Mouse (Mus musculus) heart, postnatal 0 days (tissue): Measurements from ENCODE around the gene Plcg2.

Source experiments
- CTCF ChIP-seq: IDR thresholded peaks from 2 replicates; pipeline ENCODE4 v1.5.1; 2016; ENCODE audit warnings: antibody characterized with exemption, control low read depth, low read depth
- EP300 ChIP-seq: IDR thresholded peaks from 2 replicates; pipeline ENCODE4 v1.6.1; 2016; ENCODE audit warnings: antibody characterized with exemption, low read depth

DNA sequence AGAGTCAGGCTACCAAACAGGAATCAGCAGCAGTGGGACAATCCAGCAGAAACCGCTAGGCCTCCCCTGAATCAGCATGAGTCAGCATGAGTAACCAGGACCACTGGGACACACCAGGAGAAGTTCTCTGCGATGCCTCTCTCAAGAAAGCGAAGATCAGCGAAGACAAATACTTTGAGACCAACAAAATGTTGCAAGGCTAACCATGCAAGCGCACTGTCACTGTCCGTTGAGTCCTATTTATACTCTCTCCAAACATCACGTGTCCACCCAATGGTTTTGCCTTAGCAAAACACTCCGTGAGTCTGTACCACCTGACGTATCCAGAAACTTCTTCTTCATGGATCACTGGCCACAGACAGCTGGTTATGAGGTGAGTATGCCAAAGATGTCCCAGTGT is 18.1 kb upstream of the Plcg2 start:
- TF ChIP-seq CTCF, result no peak
- no peak for TF ChIP-seq EP300
